Mouse (Mus musculus) CD4-positive, CD25-positive, alpha-beta regulatory T cell, adult 2 months (primary cell): Measurements from ENCODE around the gene Acadm.

Experiments used
- DNase-seq: peaks from one replicate; pipeline ENCODE4 v3.0.0-alpha.2; 2012; ENCODE audit warnings: low read depth, low spot score

Gene Acadm

DNA sequence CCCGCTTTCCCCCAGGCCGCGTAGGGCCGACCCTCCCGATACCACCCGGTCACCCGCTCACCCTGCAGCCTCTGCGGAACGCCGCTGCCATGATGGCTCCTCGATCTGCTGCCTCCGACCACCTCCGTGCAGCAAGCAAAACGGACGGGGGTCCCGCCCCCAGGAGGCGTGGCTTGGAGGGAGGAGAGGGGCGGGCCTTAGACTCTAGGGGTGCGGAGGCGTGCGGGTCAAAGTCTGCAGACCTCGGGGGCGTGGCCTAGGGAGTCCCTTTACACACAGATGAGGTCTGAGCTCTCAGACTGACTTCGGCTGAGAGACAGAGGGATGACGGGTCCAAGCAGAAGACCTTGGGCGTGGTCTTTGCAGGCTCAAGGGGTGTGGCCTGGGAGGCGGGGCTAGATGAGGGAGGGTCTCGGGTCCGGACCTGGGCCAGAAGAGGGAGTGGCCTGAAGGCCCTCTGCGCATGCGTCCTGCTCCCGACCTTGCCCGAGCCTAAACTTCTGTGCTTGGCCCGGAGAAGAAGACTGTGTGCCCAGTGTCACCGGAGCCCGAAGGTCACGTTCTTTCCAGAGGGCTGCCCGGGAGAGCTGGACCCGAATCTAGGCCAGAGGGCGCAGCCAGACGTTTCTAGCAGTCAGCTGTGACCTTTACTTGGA is at the start of gene Acadm:
Gene Acadm, minus strand, starts transcription at position 298 of the 656 bp plus-strand sequence.
- peak; percentile 96 for DNase-seq

DNA sequence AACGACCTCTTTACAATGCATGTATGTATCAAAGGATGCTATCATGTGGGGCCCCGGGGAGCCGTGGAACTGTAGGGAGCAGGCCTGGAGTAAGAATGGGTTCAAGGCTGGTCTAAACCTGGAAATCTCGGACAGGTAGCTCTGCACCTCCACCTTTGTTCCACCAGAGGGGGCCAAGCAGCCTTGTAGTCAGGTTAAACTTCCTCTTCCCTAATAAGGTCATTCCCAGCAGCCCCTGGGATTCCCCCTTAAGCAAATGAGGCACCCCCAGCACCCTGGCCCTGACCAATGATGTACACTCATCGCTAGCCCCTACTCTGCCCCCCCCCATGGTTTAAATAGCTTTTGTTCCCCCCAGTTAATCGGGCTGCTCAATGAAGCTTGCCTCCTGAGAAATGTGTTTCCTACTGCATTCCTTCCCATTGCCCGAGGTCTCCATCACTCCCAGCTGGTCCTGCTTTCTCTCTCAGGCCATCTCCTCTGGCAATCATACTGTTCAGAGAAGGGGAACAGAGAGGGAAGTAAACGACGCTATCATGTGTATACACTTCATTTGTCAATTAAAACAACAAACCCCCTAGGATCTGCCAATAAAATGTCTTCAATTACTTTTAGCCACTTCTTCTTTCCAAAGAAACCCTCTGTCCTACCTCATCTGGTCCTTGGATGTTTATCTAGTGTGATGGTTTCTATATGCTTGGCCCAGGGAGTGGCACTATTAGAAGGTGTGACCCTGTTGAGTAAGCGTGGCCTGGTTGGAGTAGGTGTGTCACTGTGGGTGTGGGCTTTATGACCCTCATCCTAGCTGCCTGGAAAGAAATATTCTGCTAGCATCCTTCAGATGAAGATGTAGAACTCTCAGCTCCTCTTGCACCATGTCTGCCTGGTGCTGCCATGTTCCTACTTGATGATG is 40.3 kb upstream of the Acadm start:
- DNase-seq: peak; percentile 26

DNA sequence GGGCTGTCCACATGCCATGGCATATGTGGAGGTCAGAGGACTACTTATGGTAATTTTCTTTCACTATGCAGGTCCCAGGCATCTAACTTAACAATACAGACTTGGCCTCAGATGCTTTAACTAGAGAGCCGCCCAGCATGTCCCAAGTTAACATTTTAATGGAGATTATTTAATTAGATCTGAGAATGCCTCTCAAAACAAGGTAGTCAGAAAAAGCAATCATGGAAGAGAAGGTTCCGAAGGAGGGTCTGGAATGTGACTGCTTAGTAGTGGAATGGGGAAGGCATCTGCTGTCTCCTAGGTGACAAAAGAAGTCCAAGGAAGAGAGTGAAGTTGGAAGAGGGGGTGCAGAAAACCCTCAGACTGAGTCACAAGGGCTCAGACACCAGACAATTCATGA is 36.2 kb upstream of the Acadm start:
- DNase-seq: no peak

DNA sequence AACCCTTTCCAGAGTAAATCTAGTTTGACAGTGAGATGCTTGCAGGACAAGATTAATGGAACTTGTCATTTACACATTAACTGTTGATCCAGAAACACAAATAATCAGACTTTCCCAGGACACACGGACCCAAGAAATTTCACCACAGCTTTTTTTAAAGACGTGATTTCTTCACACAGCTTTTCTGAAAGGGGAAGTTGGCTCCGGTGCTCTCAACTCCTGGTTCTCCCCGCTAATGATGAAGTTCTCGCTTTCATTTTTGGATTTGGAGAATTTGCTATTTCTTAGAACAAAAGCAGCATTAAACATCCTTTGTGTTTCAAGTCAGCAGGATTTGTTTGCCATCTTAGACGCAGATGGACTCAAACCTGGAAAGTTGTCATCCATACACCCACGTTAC is 31.4 kb upstream of the Acadm start:
- no peak for DNase-seq

DNA sequence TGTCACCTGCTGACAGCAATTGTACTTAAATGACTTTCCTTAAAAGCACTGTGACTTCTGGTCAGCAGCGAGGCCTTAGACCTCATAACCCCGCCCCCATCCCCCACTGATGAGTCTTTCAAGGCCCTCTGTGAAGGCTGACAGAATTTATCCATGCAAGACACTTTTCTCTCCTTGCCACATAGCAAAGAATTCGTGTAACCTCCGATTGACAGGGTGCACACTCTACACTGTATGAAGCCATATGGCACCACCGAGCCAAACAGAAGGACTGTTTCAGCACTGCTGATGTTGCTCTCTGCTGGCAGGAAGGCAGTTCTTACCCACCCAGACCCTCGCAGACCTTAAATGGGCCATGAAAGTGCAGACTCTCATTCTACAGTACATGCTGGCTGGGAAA is 30.6 kb upstream of the Acadm start:
- DNase-seq: no peak

DNA sequence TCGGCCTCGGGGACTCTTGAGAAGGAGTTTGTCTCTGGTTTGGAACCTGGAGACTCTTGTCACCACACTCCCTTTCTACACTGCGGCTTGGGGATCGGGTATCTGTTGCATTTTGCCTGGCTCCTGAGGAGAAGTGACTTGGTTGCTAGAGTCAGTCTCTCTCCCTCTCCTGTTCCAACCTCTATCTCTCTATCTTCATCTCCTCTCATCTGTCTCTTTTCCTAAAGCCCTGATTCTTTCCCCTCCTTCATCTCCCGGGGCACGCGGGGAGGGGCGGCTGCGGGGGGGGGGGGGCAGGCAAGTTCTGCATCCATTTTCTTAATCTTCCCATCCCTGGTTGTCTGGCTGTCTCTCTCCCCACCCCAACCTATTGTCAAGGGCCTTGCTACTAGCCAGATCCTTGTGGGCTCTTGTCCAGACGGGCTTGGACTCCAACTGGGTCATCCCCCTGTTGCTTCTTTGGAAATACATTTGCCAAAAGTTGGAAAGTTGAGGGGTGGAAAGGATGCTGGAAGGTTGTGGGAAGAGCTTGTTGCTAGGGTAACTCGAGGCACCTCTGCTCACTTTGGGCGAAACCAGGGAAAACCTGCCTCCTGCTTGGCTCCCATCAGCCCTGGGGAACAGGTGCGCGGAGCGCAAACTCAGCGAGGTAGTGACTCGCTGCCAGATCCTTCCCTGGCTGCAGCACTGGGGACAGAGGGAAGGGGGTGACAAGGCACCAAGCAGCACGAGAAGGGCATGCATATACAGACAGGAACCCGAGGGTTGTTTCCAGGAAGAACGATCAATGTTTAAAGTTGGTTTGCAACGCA is 29.7 kb upstream of the Acadm start:
- no peak for DNase-seq

DNA sequence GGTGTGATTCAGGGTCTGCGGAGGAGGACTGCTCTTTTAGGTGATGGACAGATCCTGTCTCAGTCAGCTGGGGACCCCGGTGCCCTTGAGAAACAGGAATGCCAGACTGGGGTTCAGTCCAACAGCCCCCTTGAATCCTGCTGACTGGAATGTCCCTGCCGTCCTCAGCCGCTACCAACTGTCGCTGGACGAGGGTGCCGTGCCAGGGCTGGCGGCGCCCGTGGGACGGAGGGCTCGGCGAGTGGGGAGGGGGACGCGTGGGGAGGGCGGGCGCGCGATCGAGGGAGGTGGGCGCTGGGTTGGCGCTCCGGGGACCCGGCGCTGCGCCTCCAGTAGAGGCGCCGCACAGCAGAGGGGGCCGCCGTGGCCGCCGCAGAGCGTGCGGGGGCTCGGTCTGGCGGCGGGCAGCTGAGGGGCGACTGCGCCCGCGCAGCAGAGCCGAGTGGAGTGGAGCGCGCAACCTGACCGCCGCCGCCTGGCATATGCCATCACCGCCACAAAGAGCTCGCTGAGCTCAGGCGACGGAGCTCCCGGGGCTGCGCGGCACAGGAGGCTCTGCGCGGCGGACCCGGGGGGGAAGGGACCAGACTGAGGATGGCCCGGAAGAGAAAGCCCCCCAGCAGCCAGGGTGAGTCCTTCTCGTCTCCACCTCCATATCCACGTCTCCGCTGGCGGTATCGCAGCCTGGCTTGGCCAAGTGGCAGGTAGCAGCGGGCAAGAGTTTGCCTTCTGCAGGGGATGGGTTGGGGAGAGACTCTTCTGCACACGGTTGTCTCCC is 28.9 kb upstream of the Acadm start, which contains the start of gene Slc44a5:
Gene Slc44a5, plus strand, starts transcription at position 266 of the 778 bp plus-strand sequence.
- DNase-seq: no peak

DNA sequence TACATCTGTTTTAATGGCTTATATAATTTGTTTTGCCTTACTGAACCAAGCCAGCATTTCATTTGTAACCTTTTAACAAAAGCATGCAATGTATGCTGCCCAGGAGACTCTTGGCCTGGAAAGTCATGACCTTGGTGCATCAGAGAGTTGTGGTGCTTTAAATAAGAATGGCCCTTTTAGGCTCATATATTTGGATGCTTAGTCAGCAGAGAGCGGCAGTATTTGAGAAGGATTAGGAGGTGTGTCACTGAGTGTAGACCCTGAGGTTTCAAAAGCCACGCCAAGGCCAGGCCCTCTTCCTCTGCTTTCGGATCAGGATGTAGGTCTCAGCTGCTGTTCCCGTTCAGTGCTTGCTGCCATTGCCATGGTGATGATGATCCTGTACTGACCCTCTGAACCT is 25.0 kb upstream of the Acadm start:
- no peak for DNase-seq

DNA sequence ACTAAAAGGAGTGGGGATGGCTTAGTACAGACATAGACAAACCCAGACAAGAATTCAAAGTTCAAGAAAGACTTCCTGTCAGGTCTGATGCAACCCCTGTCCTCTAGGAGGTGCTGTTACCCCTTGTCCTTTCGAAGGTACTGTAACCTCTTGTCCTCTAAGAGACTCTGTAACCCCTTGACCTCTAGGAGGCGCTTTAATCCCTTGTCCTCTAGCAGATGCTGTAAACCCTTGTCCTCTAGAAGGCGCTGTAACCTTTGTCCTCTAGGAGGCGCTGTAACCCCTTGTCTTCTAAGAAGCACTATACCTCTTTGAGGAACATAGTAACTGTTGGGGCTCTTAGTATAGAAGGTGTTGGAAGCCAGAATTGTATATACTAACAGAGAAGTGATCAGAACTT is 24.1 kb upstream of the Acadm start:
- DNase-seq: peak; percentile 68

DNA sequence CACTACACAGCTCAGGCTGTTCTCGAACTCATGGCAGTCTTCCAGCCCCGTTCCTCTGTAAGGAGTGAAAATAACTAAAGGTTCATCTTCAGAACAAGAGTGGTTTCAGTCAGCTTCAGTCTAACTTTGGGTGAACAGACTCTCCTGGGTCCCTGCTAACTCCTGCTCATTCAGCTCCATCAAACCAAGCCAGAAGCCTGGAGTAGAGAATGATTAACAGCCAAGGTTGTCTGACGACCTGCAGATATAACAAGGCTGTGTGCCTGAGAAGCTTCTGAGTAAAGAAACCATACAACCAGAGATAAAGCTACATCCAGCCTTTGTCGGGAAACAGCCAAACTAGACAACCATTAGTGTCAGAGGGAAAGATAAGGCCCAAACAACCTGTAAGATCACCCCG is 23.0 kb upstream of the Acadm start:
- DNase-seq: no peak

DNA sequence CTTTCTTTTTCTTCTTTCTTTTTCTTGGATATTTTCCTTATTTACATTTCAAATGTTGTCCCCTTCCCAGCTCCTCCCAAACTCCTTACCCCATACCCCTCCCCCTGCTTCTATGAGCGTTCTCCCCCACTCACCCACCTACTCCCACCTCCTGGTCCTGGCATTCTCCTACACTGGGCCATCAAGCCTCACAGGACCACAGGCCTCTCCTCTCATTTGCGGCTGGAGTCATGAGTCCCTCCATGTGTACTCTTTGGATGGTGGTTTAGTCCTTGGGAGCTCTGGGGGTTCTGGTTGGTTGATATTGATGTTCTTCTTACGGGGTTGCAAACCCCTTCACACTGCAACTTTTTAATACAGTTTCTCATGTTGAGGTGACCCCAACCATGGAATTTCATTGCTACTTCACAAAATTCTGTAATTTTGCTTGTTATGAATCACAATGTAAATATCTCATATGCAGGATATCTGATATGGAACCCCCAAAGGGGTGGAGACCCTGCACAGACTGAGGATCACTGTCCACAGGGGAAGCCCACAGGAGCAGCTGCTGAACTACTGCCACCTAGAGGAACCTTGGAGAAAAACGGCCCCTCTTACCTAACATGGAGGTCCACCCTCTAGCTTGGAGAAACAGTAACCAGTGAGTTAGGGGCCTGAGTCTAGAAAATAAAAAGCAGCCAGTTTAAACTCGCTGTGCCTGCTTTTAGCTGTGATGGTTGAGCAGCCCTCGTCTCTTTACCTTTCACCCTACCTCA is 17.4 kb upstream of the Acadm start:
- DNase-seq: peak; percentile 50

DNA sequence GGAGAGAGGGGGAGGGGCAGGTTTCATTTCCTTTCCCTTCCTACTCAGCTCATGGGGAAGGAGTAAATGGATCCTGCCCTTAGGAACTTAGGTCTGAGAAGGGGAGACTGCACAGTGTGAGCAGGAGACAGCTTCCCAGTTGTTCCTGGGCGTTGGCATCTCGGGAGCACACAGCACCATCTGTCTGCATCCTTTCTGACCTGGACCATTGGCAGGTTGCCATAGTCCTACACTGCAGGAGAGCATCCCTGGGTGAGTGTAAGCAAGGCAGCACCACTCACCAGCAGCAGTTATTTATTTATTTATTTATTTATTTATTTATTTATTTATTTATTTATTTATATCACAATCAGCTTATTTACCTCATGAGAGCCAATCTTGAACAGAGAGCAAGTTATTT is 16.5 kb upstream of the Acadm start:
- no peak for DNase-seq

DNA sequence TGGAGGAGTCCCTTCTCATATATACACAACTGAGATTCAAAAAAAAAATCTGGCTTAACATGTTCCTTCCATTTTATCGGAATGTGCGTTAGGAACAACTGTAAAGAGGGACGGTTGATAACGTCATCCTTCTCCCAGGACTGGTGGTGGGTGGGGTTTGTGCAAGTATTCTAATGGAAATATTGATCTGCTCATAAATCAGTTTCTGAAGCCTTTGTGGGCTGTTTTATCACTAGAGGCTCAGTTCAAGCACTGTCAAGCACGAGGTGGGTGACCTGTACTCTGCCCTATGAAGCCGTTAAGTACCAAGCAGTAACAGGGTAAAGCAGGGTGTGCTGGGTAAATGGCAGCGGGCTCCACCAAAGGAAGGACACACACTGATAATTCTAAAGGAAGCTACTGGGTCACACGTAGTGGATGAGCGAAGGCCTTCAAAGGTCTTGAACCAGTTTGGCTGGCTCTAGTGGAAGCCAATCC is 15.3 kb upstream of the Acadm start:
- no peak for DNase-seq

DNA sequence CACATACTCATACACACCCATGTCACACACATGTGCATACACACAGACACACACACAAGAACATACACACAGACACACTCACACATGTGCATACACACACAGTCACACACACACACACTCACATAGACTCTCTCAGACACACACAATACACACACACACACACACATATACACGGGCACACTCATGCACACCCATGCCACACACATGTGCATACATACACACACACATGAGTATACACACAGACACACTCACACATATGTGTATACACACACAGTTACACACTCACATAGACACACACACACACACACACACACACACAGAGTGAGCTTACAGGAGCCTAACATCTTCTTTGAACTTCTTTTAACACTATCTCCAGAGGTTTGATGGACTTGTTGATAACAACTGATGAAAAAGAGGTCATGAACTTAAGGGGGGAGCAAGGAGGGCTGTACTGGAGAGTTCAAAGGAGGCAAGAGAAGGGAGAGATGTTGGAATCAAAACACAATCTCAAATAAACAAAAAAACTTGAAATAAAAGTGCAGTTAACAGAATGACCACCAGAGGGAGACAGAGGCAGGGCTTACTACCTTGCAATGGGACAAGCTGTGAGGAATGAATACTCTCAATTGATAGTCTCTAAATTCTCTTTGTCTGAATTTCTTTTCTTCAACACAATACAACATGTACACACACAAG is 14.8 kb upstream of the Acadm start:
- peak; percentile 72 for DNase-seq

DNA sequence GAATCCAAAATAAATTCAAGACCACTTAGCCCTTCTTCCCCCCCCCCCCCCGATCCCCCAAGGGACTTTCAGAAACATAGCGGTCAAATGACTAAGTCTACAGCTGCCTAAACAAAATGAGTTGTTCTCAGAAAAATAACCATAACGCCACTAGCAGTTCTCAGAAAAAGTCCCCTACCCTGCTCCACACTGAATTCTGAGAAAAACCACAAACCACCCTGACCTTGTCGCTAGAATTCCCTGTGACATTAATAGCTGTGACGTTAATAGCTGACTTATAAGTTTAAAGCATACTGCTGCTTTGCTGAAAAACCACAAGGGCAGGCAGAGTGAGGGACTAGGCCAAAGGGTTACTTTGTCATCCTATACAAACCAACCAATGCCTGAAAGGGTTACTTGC is 13.5 kb upstream of the Acadm start:
- DNase-seq: no peak

DNA sequence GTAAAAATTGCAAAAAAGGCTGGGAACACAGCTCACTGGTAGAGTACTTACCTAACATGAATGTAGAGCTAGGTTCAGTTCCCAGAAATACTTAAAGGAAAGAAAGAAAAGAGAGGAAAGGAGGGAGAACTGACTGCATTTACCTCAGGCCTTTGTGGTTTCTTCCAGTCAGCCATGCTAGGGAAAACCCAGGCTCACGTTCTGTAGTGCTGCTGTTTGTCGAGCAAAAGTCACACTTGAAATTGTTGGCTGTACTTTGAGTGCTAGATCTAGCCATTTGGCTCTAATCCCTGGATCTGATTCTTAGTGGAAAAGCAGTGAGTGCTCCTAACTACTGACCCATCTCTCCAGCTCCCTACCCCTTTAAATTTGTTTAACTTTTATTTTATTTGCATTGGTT is 3.7 kb upstream of the Acadm start:
- no peak for DNase-seq

DNA sequence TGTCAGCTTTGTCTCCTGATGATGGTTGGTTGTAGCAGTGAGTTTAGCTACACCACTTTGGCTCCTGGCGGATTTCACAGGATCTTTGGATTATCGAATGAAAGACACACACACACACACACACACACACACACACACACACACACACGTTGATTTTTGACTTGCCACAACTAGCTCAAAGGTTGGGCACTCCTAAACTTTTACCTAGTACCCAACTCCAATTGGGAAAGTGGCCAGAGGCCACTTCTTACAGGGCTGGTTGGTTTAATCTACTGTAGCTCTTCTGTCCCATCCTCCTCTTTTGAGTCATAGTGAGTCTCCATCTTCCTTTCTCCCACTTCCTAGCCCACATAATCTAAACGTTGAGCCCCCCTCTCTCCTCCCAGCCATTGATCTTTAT is 2.8 kb upstream of the Acadm start:
- no peak for DNase-seq

DNA sequence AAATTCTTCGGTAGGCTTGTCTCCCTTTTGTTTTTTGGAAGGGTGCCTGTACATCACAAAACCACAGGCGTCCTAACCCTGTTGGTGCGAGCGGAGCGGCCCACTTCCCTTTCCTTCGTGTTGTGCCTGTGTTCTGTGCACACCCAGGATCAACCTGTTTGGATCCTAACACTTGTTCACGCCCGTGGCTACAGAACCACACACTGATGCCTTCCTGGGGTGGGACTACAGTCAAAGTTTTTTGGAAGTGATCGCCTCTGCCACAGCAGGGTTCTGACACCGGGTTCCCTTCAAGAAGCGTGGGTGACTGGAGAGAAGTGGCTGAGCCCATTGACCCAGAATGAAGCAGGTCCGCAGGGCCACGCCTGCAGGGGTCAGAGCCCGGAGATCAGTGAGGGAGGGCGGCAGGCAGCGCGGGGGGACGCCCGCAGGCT is 514 bp downstream of the Acadm start:
- peak; percentile 54 for DNase-seq

DNA sequence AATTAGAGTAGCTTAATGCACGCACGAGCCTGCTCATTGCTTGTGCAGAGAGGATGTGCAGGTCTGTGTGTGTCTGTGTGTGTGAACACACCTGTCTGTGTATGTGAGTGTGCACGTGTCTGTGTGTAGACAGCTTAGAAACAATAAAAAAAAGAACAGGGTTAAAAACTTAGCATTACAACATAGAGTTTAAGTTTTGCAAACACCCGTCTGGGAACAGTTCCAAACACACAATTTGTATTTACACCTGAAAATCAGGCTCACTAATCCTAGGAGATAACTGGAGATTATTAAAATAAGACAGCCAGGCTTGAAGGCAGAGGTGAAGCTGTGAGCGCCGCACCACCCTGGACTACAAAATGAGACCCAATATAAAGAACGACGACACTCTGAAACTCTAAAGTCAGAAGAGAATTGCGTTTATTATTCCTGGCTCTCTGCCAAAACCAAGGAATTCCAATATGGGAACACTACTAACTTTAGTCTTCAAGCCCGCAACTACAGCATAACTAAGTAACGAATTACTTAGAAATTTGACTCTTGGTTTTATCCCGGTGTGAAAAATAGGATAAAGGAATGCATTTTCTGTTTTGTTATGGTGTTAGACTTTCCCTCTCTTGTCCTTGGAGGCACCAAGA is 1.3 kb downstream of the Acadm start:
- no peak for DNase-seq
